Mouse (Mus musculus): Measurements from ENCODE around the gene Setd3.

Gene Setd3

GRCm38 (mm10) chr12:108179246-108179320 lies at the start of gene Setd3:
Setd3 (minus strand) TSS chr12:108179314.
- DNase-seq, result no peak

- no peak for DNase-seq
Measured at GRCm38 (mm10) chr12:108227527-108227926, 48.4 kb upstream of the Setd3 start.

- no peak for DNase-seq
Measured at GRCm38 (mm10) chr12:108226941-108227340, 47.8 kb upstream of the Setd3 start.

GRCm38 (mm10) chr12:108226216-108226615 lies 47.1 kb upstream of the Setd3 start:
- DNase-seq, result no peak

- no peak for DNase-seq
Measured at GRCm38 (mm10) chr12:108225781-108226180, 46.7 kb upstream of the Setd3 start.

- no peak for DNase-seq
Measured at GRCm38 (mm10) chr12:108223357-108223756, 44.2 kb upstream of the Setd3 start.

GRCm38 (mm10) chr12:108221712-108222111 lies 42.6 kb upstream of the Setd3 start:
- no peak for DNase-seq

GRCm38 (mm10) chr12:108221206-108221605 lies 42.1 kb upstream of the Setd3 start:
- DNase-seq, result peak; percentile 56

GRCm38 (mm10) chr12:108220621-108221020 lies 41.5 kb upstream of the Setd3 start:
- DNase-seq, result no peak

GRCm38 (mm10) chr12:108219825-108220616 lies 40.9 kb upstream of the Setd3 start:
- DNase-seq, result no peak

- no peak for DNase-seq
Measured at GRCm38 (mm10) chr12:108219163-108219562, 40.0 kb upstream of the Setd3 start.

- peak; percentile 54 for DNase-seq
Measured at GRCm38 (mm10) chr12:108217572-108217971, 38.5 kb upstream of the Setd3 start.

- no peak for DNase-seq
Measured at GRCm38 (mm10) chr12:108216611-108217370, 37.7 kb upstream of the Setd3 start.

GRCm38 (mm10) chr12:108215090-108215489 lies 36.0 kb upstream of the Setd3 start:
- DNase-seq, result no peak

GRCm38 (mm10) chr12:108213090-108214041 lies 34.3 kb upstream of the Setd3 start:
- DNase-seq, result peak; percentile 45

GRCm38 (mm10) chr12:108212476-108212875 lies 33.4 kb upstream of the Setd3 start:
- no peak for DNase-seq

GRCm38 (mm10) chr12:108212071-108212470 lies 33.0 kb upstream of the Setd3 start:
- no peak for DNase-seq

- no peak for DNase-seq
Measured at GRCm38 (mm10) chr12:108210623-108211022, 31.5 kb upstream of the Setd3 start.

- peak; percentile 81 for DNase-seq
Measured at GRCm38 (mm10) chr12:108208726-108209438, 29.8 kb upstream of the Setd3 start.

GRCm38 (mm10) chr12:108208216-108208615 lies 29.1 kb upstream of the Setd3 start:
- no peak for DNase-seq

GRCm38 (mm10) chr12:108206641-108207040 lies 27.5 kb upstream of the Setd3 start:
- DNase-seq, result peak; percentile 84

GRCm38 (mm10) chr12:108204978-108205377 lies 25.9 kb upstream of the Setd3 start:
- no peak for DNase-seq

- DNase-seq, result no peak
Measured at GRCm38 (mm10) chr12:108203895-108204294, 24.8 kb upstream of the Setd3 start.
